Mouse (Mus musculus): ENCODE measurements at regions not wholly inside any gene's neighbourhood (a gene's known extent, or its start where the extent isn't known, plus 50 kb on each side); places are given as distances from the start of the nearest gene placed in this dataset.

- no peak for TF ChIP-seq GATA1 (IDR thresholded peaks at IDR 0.05; ENCODE audit: low read length)
These were observed 312.5 kb upstream of the Klf6 start for GRCm38 (mm10) chr13:5548768-5549167.

- no peak for TF ChIP-seq GATA1 (IDR thresholded peaks at IDR 0.05; ENCODE audit: low read length)
These were observed 312.1 kb upstream of the Klf6 start for GRCm38 (mm10) chr13:5549175-5549574.

GRCm38 (mm10) chr13:5549747-5550146 is 311.5 kb upstream of the Klf6 start:
- no peak for TF ChIP-seq GATA1 (IDR thresholded peaks at IDR 0.05; ENCODE audit: low read length)

GRCm38 (mm10) chr13:5550354-5550753 is 310.9 kb upstream of the Klf6 start:
- TF ChIP-seq GATA1 (IDR thresholded peaks at IDR 0.05; ENCODE audit: low read length), result no peak

- no peak for TF ChIP-seq GATA1 (IDR thresholded peaks at IDR 0.05; ENCODE audit: low read length)
These were observed 310.2 kb upstream of the Klf6 start for GRCm38 (mm10) chr13:5551131-5551530.

GRCm38 (mm10) chr13:5553461-5553860 is 307.8 kb upstream of the Klf6 start:
- no peak for TF ChIP-seq GATA1 (IDR thresholded peaks at IDR 0.05; ENCODE audit: low read length)

GRCm38 (mm10) chr13:5558095-5558494 is 303.2 kb upstream of the Klf6 start:
- TF ChIP-seq GATA1 (IDR thresholded peaks at IDR 0.05; ENCODE audit: low read length), result no peak

- no peak for TF ChIP-seq GATA1 (IDR thresholded peaks at IDR 0.05; ENCODE audit: low read length)
These were observed 294.8 kb upstream of the Klf6 start for GRCm38 (mm10) chr13:5566479-5566878.

GRCm38 (mm10) chr13:5566896-5567295 is 294.4 kb upstream of the Klf6 start:
- TF ChIP-seq GATA1 (IDR thresholded peaks at IDR 0.05; ENCODE audit: low read length), result no peak

- TF ChIP-seq GATA1 (IDR thresholded peaks at IDR 0.05; ENCODE audit: low read length), result no peak
These were observed 291.7 kb upstream of the Klf6 start for GRCm38 (mm10) chr13:5569579-5569978.

GRCm38 (mm10) chr13:5570386-5570785 is 290.9 kb upstream of the Klf6 start:
- no peak for TF ChIP-seq GATA1 (IDR thresholded peaks at IDR 0.05; ENCODE audit: low read length)

GRCm38 (mm10) chr13:5576568-5576967 is 284.7 kb upstream of the Klf6 start:
- TF ChIP-seq GATA1 (IDR thresholded peaks at IDR 0.05; ENCODE audit: low read length), result no peak

GRCm38 (mm10) chr13:5587196-5587595 is 274.1 kb upstream of the Klf6 start:
- TF ChIP-seq GATA1 (IDR thresholded peaks at IDR 0.05; ENCODE audit: low read length), result no peak

- no peak for TF ChIP-seq GATA1 (IDR thresholded peaks at IDR 0.05; ENCODE audit: low read length)
These were observed 270.0 kb upstream of the Klf6 start for GRCm38 (mm10) chr13:5591286-5591685.

- TF ChIP-seq GATA1 (IDR thresholded peaks at IDR 0.05; ENCODE audit: low read length), result no peak
These were observed 269.3 kb upstream of the Klf6 start for GRCm38 (mm10) chr13:5591837-5592555.

GRCm38 (mm10) chr13:5592556-5593061 is 268.7 kb upstream of the Klf6 start:
- TF ChIP-seq GATA1 (IDR thresholded peaks at IDR 0.05; ENCODE audit: low read length), result peak; percentile 36

- no peak for TF ChIP-seq GATA1 (IDR thresholded peaks at IDR 0.05; ENCODE audit: low read length)
These were observed 259.6 kb upstream of the Klf6 start for GRCm38 (mm10) chr13:5601648-5602047.
